Mouse (Mus musculus) kidney, embryonic 14.5 days (tissue): Measurements from ENCODE around the gene Lce1h. TPM values are rescaled to one million over a fixed set of nuclear protein-coding genes. Genes with fewer than 3 reads are reported as not detected.

ENCODE experiments used
- ATAC-seq: fragments of 200-750 bp; cut with Nextera tagmentation; 2 replicates; pipeline ENCODE4 v1.8.0; 2017; ENCODE audit warnings: moderate number of reproducible peaks, mild to moderate bottlenecking, moderate TSS enrichment, moderate library complexity; ENCODE audit not compliant: low FRiP score, low TSS enrichment
- H3K27ac ChIP-seq: fragments of 300-500 bp; sonication (generic); 2 replicates; pipeline ENCODE4 v1.5.1; 2014; ENCODE audit warnings: low read depth, mild to moderate bottlenecking, low read length, moderate library complexity, mixed read lengths
- H3K27me3 ChIP-seq: fragments of 300-500 bp; sonication (generic); 2 replicates; pipeline ENCODE4 v1.6.1; 2014; ENCODE audit warnings: mild to moderate bottlenecking, low read length; ENCODE audit not compliant: control insufficient read depth, insufficient read depth
- H3K36me3 ChIP-seq: fragments of 300-500 bp; sonication (generic); 2 replicates; pipeline ENCODE4 v1.6.1; 2014; ENCODE audit warnings: low read length, mixed read lengths; ENCODE audit not compliant: control insufficient read depth, insufficient read depth
- H3K4me1 ChIP-seq: fragments of 300-500 bp; sonication (generic); 2 replicates; pipeline ENCODE4 v1.6.1; 2014; ENCODE audit warnings: low read length, mixed read lengths; ENCODE audit not compliant: control insufficient read depth, insufficient read depth
- H3K4me2 ChIP-seq: fragments of 300-500 bp; sonication (generic); replicated peaks from 2 replicates; pipeline ENCODE4 v1.6.1; 2014; ENCODE audit warnings: low read depth, mild to moderate bottlenecking, low read length
- H3K4me3 ChIP-seq: fragments of 300-500 bp; sonication (generic); 2 replicates; pipeline ENCODE4 v1.5.1; 2014; ENCODE audit warnings: mild to moderate bottlenecking, low read length
- H3K9ac ChIP-seq: fragments of 300-500 bp; sonication (generic); 2 replicates; pipeline ENCODE4 v1.6.1; 2014; ENCODE audit warnings: low read depth, mild to moderate bottlenecking, low read length, moderate library complexity
- H3K9me3 ChIP-seq: fragments of 300-500 bp; sonication (generic); 2 replicates; pipeline ENCODE4 v1.6.1; 2016; ENCODE audit warnings: low read length; ENCODE audit not compliant: control insufficient read depth
- WGBS: fragments of 180-500 bp; shearing (Covaris S2); extraction: QIAGEN DNeasy Blood & Tissue Kit; methylation state at CpG from one replicate; pipeline ENCODE4 v1.1.7; 2014; 5-methylcytosine and 5-hydroxymethylcytosine counted together
- polyA plus RNA-seq: library from polyadenylated mRNA; unstranded; fragments of >200 nt; fragmentation: Nextera tagmentation; extraction: Ambion mirVana; gene quantifications from 2 replicates; pipeline ENCODE4 v1.2.1, GENCODE M21; 2014

Lce1h gene
- not detected in 2 replicates for polyA plus RNA-seq

DNA sequence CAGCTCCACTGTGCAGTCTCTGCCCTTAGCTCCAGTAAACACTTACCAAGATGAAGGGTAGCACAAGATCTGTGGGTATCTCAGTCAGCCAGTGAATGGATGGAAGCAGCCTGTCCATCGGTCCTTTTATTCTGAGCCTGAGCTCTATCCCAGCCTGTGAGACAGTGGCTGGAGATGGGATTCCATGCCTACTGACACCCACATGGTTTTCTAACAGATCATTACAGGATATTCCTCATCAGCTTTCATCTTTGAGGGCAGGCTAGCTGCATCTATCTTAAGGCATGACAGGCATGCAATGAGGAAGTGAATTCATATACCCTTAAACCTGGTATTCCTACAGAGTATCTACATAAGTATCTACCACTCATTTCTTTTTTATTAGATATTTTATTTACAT is at the start of gene Lce1h:
Lce1h (minus strand) TSS at position 101 of the 400 bp plus-strand sequence.
- Histone ChIP-seq H3K4me1 (no peaks in the 10 kb centered on the region), H3K9me3 (no peaks in the 10 kb centered on the region), H3K9ac (no peak within 1 kb of the TSS), H3K36me3 (no peaks in the 10 kb centered on the region), H3K4me2 (no peak within 1 kb of the TSS), H3K27me3 (no peaks in the 10 kb centered on the region), H3K4me3 (no peak within 1 kb of the TSS), H3K27ac (no peak within 1 kb of the TSS)
- WGBS: 100% methylated on average over 1 of the region's 1 CpGs
- no peak for ATAC-seq

DNA sequence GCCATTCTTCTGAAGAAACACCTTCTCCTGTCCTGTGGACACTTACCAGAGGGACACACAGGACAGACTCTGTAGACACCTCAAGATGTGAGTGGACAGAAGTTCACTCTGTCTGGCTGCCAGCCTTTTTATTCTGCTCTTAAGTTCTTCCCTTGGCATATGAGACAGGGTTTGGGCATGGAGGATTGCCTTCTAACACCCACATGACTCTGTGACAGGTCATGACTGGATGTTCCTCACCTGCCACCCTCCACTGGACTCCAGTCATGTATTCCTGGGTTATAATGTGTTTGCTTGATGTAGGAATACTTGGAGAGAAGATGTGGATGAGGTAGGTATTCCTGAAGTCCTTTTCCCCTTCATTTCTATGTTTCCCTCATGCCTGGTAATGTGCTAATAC is 42.9 kb upstream of the Lce1h start, which contains the start of gene Lce1k:
Lce1k (minus strand) TSS at position 101 of the 400 bp plus-strand sequence.
- H3K36me3 ChIP-seq: no peaks in the 10 kb centered on the region
- no peak within 1 kb of the TSS for H3K4me3 ChIP-seq
- H3K9me3 ChIP-seq: no peaks in the 10 kb centered on the region
- H3K4me2 ChIP-seq: no peak within 1 kb of the TSS
- no peaks in the 10 kb centered on the region for H3K4me1 ChIP-seq
- H3K9ac ChIP-seq: no peak within 1 kb of the TSS
- H3K27ac ChIP-seq: no peak within 1 kb of the TSS
- H3K27me3 ChIP-seq: no peaks in the 10 kb centered on the region
- no peak for ATAC-seq

DNA sequence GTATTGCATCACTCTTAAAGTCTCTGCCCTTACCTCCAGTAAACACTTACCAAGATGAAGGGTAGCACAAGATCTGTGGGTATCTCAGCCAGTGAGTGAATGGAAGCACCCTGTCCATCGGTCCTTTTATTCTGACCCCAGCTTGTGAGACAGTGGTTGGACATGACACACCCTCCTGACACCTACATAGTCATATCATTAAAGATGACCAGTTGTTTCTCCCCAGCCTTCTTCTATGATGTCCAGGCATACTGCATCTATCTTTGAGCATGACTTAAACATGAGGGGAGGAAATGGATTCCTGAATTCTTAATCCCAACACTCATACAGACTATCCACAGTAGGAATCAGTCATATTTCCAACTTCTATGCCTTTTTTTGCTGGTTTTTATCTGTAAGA is 25.5 kb upstream of the Lce1h start, which contains the start of gene Lce1j:
Lce1j (minus strand) TSS at position 101 of the 400 bp plus-strand sequence.
- 77% methylated on average over 1 of the region's 1 CpGs for WGBS
- H3K4me1 ChIP-seq: no peaks in the 10 kb centered on the region
- H3K4me2 ChIP-seq: no peak within 1 kb of the TSS
- H3K9me3 ChIP-seq: no peaks in the 10 kb centered on the region
- no peaks in the 10 kb centered on the region for H3K27me3 ChIP-seq
- H3K4me3 ChIP-seq: no peak within 1 kb of the TSS
- no peak within 1 kb of the TSS for H3K27ac ChIP-seq
- no peaks in the 10 kb centered on the region for H3K36me3 ChIP-seq
- H3K9ac ChIP-seq: no peak within 1 kb of the TSS
- no peak for ATAC-seq

DNA sequence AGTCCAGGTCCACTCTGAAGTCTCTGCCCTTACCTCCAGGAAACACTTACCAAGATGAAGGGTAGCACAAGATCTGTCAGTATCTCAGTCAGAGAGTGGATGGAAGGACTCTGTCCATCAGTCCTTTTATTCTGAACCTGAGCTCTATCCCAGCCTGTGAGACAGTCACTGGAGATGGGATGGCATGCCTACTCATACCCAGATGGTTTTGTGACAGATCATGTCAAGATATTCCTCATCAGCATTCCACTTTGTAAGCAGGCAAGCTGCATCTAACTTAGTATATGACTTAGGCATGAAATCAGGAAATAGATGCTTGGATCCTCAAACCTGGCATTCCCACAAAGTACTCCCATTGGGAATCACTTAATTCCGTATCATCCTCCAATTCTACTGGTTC is 13.9 kb upstream of the Lce1h start, which contains the start of gene Lce1i:
Lce1i (minus strand) TSS at position 101 of the 400 bp plus-strand sequence.
- ATAC-seq: no peak
- H3K4me3 ChIP-seq: no peak within 1 kb of the TSS
- no peaks in the 10 kb centered on the region for H3K4me1 ChIP-seq
- no peak within 1 kb of the TSS for H3K4me2 ChIP-seq
- no peak within 1 kb of the TSS for H3K9ac ChIP-seq
- H3K27ac ChIP-seq: no peak within 1 kb of the TSS
- no peaks in the 10 kb centered on the region for H3K36me3 ChIP-seq
- H3K27me3 ChIP-seq: no peaks in the 10 kb centered on the region
- 90% methylated on average over 1 of the region's 1 CpGs for WGBS
- H3K9me3 ChIP-seq: no peaks in the 10 kb centered on the region

DNA sequence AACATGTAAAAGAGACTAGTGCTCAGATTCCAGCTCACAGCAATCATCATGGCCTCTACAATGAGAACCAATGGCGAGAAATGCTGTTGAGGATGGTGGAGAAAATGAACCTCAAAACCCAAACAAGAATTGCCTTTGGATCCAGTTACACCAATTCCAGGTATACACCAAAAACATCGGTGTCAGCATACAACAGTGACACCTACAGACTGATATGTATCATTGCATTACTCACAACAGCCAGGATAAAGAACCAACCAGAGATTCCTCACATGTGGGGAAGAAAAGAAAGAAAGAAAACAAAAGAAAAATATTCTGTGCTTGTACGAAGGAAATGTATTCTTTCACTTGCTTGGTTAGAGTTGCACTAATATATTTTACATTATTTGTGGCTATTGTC is 6.7 kb upstream of the Lce1h start:
- Histone ChIP-seq H3K4me3 (no peak overlapping the region), H3K27me3 (no peaks in the 10 kb centered on the region), H3K27ac (no peak overlapping the region), H3K4me2 (no peak overlapping the region), H3K9ac (no peak overlapping the region), H3K9me3 (no peaks in the 10 kb centered on the region), H3K4me1 (no peaks in the 10 kb centered on the region), H3K36me3 (no peaks in the 10 kb centered on the region)
- ATAC-seq: no peak
- WGBS: 18% methylated on average over 3 of the region's 3 CpGs

DNA sequence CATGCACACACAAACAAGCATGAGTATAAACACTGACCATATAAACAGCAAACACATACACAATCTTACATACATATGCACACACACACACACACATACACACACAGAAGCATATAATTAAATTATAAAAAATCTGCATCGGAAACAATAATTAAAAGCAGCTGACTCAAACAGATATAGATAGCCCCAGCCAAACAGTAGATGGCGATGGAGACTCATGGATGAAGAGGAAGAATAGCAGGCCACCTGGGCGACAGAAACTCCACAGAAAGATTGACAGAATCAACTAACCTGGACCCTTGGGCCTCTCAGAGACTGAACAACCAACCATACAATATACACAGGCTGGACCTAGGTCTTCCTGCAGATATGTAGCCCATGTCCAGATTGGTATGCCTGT is 11.7 kb downstream of the Lce1h start:
- no peak overlapping the region for H3K27ac ChIP-seq
- H3K4me1 ChIP-seq: no peaks in the 10 kb centered on the region
- no peaks in the 10 kb centered on the region for H3K27me3 ChIP-seq
- 44% methylated on average over 3 of the region's 3 CpGs for WGBS
- H3K9ac ChIP-seq: no peak overlapping the region
- ATAC-seq: no peak
- no peak overlapping the region for H3K4me3 ChIP-seq
- no peaks in the 10 kb centered on the region for H3K9me3 ChIP-seq
- H3K36me3 ChIP-seq: no peaks in the 10 kb centered on the region
- H3K4me2 ChIP-seq: no peak overlapping the region

DNA sequence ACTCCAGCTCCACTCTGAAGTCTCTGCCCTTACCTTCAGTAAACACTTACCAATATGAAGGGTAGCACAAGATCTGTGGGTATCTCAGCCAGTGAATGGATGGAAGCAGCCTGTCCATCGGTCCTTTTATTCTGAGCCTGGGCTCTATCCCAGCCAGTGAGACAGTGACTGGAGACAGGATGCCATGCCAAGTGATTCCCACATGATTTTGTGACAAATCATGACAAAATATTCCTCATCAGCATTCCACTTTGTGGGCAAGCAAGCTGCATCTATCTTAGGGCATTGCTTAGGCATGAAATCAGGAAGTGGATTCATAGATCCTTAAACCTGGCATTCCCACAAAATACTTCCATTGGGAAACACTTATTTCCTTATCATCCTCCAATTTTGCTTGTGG is 12.6 kb downstream of the Lce1h start, which contains the start of gene Lce1g:
Lce1g (minus strand) TSS at position 101 of the 400 bp plus-strand sequence.
- no peak within 1 kb of the TSS for H3K4me3 ChIP-seq
- no peak within 1 kb of the TSS for H3K27ac ChIP-seq
- H3K9ac ChIP-seq: no peak within 1 kb of the TSS
- H3K36me3 ChIP-seq: no peaks in the 10 kb centered on the region
- no peak for ATAC-seq
- no peaks in the 10 kb centered on the region for H3K4me1 ChIP-seq
- 67% methylated on average over 1 of the region's 1 CpGs for WGBS
- no peaks in the 10 kb centered on the region for H3K9me3 ChIP-seq
- H3K4me2 ChIP-seq: no peak within 1 kb of the TSS
- H3K27me3 ChIP-seq: no peaks in the 10 kb centered on the region

DNA sequence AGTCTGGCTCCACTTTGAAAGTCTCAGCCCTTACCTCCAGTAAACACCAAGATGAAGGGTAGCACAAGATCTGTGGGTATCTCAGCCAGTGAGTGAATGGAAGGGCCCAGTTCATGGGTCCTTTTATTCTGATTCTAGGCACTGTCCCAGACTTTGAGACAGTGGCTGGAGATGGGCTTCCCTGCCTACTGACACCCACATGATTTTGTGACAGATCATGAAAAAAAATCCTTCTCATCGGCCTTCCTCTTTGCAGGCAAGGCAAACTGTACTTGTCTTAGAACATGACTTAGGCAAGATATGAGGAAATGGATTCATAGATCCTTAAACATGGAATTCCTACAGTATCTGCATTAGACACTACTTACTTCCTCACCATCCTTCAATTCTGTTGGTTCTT is 25.9 kb downstream of the Lce1h start, which contains the start of gene Gm38119:
Gm38119 (minus strand) TSS at position 101 of the 400 bp plus-strand sequence.
- Histone ChIP-seq H3K9ac (no peak within 1 kb of the TSS), H3K4me3 (no peak within 1 kb of the TSS), H3K4me1 (no peaks in the 10 kb centered on the region), H3K36me3 (no peaks in the 10 kb centered on the region), H3K27ac (no peak within 1 kb of the TSS), H3K9me3 (no peaks in the 10 kb centered on the region), H3K27me3 (no peaks in the 10 kb centered on the region), H3K4me2 (no peak within 1 kb of the TSS)
- ATAC-seq: no peak
- 84% methylated on average over 1 of the region's 1 CpGs for WGBS

DNA sequence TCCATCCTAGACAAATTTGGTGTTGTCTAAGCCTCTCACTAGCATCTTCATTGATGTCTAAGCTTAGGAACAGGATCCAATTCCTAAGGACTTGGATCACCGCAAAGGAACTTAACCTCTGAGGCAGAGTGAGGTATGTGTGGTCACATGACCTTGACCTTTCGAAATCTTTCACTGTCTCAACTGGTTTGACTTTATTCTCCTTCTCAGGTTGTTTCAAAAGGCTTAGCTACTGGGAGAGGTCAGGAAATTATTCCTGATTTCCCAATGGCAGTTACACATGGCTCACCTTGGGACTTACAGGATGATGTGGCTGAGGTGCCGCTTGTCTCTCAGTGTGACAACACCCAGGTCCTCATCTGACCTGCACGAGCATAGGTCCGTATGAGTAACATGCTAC is 42.2 kb downstream of the Lce1h start:
- Histone ChIP-seq H3K4me3 (no peak overlapping the region), H3K27me3 (no peaks in the 10 kb centered on the region), H3K36me3 (no peaks in the 10 kb centered on the region), H3K4me2 (no peak overlapping the region), H3K9me3 (no peaks in the 10 kb centered on the region), H3K27ac (no peak overlapping the region), H3K9ac (no peak overlapping the region), H3K4me1 (no peaks in the 10 kb centered on the region)
- no peak for ATAC-seq
- WGBS: 79% methylated on average over 5 of the region's 5 CpGs
